Mouse (Mus musculus) CH12.LX (cell line): ENCODE results near the gene Rab5b. TPM values are rescaled to one million over a fixed set of nuclear protein-coding genes. Genes with fewer than 3 reads are reported as not detected.

Experiments
- DNase-seq: peaks from one replicate; pipeline ENCODE4 v3.0.0-alpha.2; 2013; ENCODE audit errors: extremely low read depth
- H3K27ac ChIP-seq: 2 replicates; pipeline ENCODE4 v1.5.1; 2012; ENCODE audit warnings: low read depth, mild to moderate bottlenecking, control low read depth, moderate library complexity; ENCODE audit not compliant: insufficient read depth
- H3K27me3 ChIP-seq: replicated peaks from 2 replicates; pipeline ENCODE3; 2012; ENCODE audit warnings: inconsistent platforms
- H3K36me3 ChIP-seq, 2 experiments: replicated peaks in 1 of 2; 2 replicates each; pipeline versions ENCODE3 to v1.6.1; 2012; ENCODE audit warnings: inconsistent platforms in 1 of 2, low read length in 1 of 2, mild to moderate bottlenecking in 1 of 2, mixed read lengths in 1 of 2, moderate library complexity in 1 of 2; ENCODE audit not compliant: control insufficient read depth in 1 of 2, insufficient read depth in 1 of 2
- H3K4me1 ChIP-seq, 2 experiments: 2 replicates each; pipeline ENCODE4 v1.6.1; 2012; ENCODE audit warnings: inconsistent platforms in 1 of 2, moderate library complexity in 1 of 2; ENCODE audit not compliant: insufficient read depth in 2 of 2, control insufficient read depth in 1 of 2
- H3K4me2 ChIP-seq: 2 replicates; pipeline ENCODE4 v1.6.1; 2012; ENCODE audit warnings: low read depth, mild to moderate bottlenecking, control low read depth; ENCODE audit not compliant: poor library complexity, insufficient read depth, severe bottlenecking
- H3K4me3 ChIP-seq, 3 experiments: fragments of 150-350 bp in 1 of 3; sonication (generic) in 1 of 3; replicated peaks in 1 of 3; 2 replicates each; pipeline versions ENCODE3 to v1.5.1; 2011 to 2012; ENCODE audit warnings: low read depth in 2 of 3, low read length in 2 of 3, mild to moderate bottlenecking in 2 of 3, moderate library complexity in 2 of 3, control low read depth in 1 of 3, improper control_type of control experiment in 1 of 3, inconsistent platforms in 1 of 3, mixed read lengths in 1 of 3; ENCODE audit not compliant: poor library complexity in 1 of 3
- H3K79me2 ChIP-seq: replicated peaks from 2 replicates; pipeline ENCODE4 v1.6.1; 2012; ENCODE audit warnings: mild to moderate bottlenecking, moderate library complexity; ENCODE audit not compliant: control insufficient read depth, poor library complexity, insufficient read depth, severe bottlenecking; ENCODE audit errors: extremely low read depth
- H3K9ac ChIP-seq: 2 replicates; pipeline ENCODE4 v1.6.1; 2012; ENCODE audit warnings: low read depth, mild to moderate bottlenecking, control low read depth, moderate library complexity; ENCODE audit not compliant: insufficient read depth
- H3K9me3 ChIP-seq: replicated peaks from 2 replicates; pipeline ENCODE3; 2012; ENCODE audit warnings: low read length, inconsistent platforms, mixed read lengths
- CTCF ChIP-seq, 2 experiments: IDR thresholded peaks in 1 of 2; conservative IDR thresholded peaks in 1 of 2; 2 replicates each; pipeline ENCODE4 v1.5.1; 2011 to 2012; ENCODE audit warnings: low read depth in 2 of 2, low read length in 2 of 2, improper control_type of control experiment in 1 of 2, inconsistent platforms in 1 of 2, mild to moderate bottlenecking in 1 of 2, moderate library complexity in 1 of 2
- EP300 ChIP-seq: IDR thresholded peaks from 2 replicates; pipeline ENCODE4 v1.6.1; 2011; ENCODE audit warnings: low read length, improper control_type of control experiment
- HCFC1 ChIP-seq: IDR thresholded peaks from 2 replicates; pipeline ENCODE4 v1.6.1; 2012; ENCODE audit warnings: low read depth, mild to moderate bottlenecking, inconsistent platforms, low read length, improper control_type of control experiment
- IRF4 ChIP-seq: IDR thresholded peaks from 2 replicates; pipeline ENCODE4 v1.6.1; 2014; ENCODE audit warnings: low read depth, mild to moderate bottlenecking, inconsistent platforms, low read length, improper control_type of control experiment
- JUND ChIP-seq: conservative IDR thresholded peaks from 2 replicates; pipeline ENCODE4 v1.6.1; 2011; ENCODE audit warnings: low read depth, low read length, improper control_type of control experiment
- KAT2A ChIP-seq: IDR thresholded peaks from 2 replicates; pipeline ENCODE4 v1.6.1; 2012; ENCODE audit warnings: low read length, improper control_type of control experiment, inconsistent platforms; ENCODE audit not compliant: insufficient replicate concordance
- MAFK ChIP-seq: IDR thresholded peaks from 2 replicates; pipeline ENCODE4 v1.6.1; 2011; ENCODE audit warnings: low read length, improper control_type of control experiment; ENCODE audit not compliant: insufficient replicate concordance
- MAX ChIP-seq: IDR thresholded peaks from 2 replicates; pipeline ENCODE4 v1.6.1; 2011; ENCODE audit warnings: low read length, improper control_type of control experiment
- NELFE ChIP-seq: IDR thresholded peaks from 2 replicates; pipeline ENCODE4 v1.6.1; 2011; ENCODE audit warnings: low read depth, low read length, improper control_type of control experiment
- RAD21 ChIP-seq: IDR thresholded peaks from 2 replicates; pipeline ENCODE4 v1.6.1; 2011; ENCODE audit warnings: low read depth, mild to moderate bottlenecking, low read length, improper control_type of control experiment, moderate library complexity
- RCOR1 ChIP-seq: conservative IDR thresholded peaks from 2 replicates; pipeline ENCODE4 v1.6.1; 2012; ENCODE audit warnings: low read depth, mild to moderate bottlenecking, inconsistent platforms, low read length, improper control_type of control experiment
- SIN3A ChIP-seq: IDR thresholded peaks from 2 replicates; pipeline ENCODE4 v1.6.1; 2012; ENCODE audit warnings: low read length, improper control_type of control experiment, inconsistent platforms
- USF1 ChIP-seq: IDR thresholded peaks from 2 replicates; pipeline ENCODE4 v1.6.1; 2014; ENCODE audit warnings: low read depth, mild to moderate bottlenecking, inconsistent platforms, low read length, improper control_type of control experiment
- ZKSCAN1 ChIP-seq: IDR thresholded peaks from 2 replicates; pipeline ENCODE4 v1.6.1; 2012; ENCODE audit warnings: low read depth, inconsistent platforms, low read length, improper control_type of control experiment, borderline replicate concordance
- ZMIZ1 ChIP-seq: IDR thresholded peaks from 2 replicates; pipeline ENCODE4 v1.6.1; 2012; ENCODE audit warnings: low read depth, mild to moderate bottlenecking, inconsistent platforms, low read length, improper control_type of control experiment
- ZNF384 ChIP-seq: IDR thresholded peaks from 2 replicates; pipeline ENCODE4 v1.6.1; 2012; ENCODE audit warnings: low read depth, low read length, improper control_type of control experiment, inconsistent platforms
- dilution Hi-C: fragments of 300-500 bp; cut with MboI; formaldehyde crosslinking; loops from 2 replicates; pipeline ENCODE4 v1.14.3; 2020; ENCODE audit warnings: low sequenced_read_pairs; ENCODE audit not compliant: extremely low pct_unique_long_range_greater_than_20kb, extremely low pct_ligation_motif_present
- in situ Hi-C: fragments of 300-500 bp; cut with MboI; formaldehyde crosslinking; loops from 3 replicates; pipeline ENCODE4 v1.14.3; 2019; ENCODE audit warnings: low sequenced_read_pairs, low pct_ligation_motif_present, low pct_unique_long_range_greater_than_20kb, mixed read lengths
- polyA plus RNA-seq: library from polyadenylated mRNA; unstranded; fragments of >175 nt; gene quantifications from 2 replicates; pipeline ENCODE4 v1.2.1, GENCODE M21; 2012; ENCODE audit warnings: low read depth; ENCODE audit not compliant: insufficient read length
- total RNA-seq, 2 experiments: library from RNA; depleted of rRNA; stranded (reverse); fragments of 300-350 nt in 1 of 2; fragments of >200 nt in 1 of 2; gene quantifications; 2 replicates each; pipeline ENCODE4 v1.2.3; 2012 to 2014

The Rab5b gene
- total and polyA plus RNA-seq, 3 experiments, result 20.4 to 34.4 (median 27.4) TPM

DNA sequence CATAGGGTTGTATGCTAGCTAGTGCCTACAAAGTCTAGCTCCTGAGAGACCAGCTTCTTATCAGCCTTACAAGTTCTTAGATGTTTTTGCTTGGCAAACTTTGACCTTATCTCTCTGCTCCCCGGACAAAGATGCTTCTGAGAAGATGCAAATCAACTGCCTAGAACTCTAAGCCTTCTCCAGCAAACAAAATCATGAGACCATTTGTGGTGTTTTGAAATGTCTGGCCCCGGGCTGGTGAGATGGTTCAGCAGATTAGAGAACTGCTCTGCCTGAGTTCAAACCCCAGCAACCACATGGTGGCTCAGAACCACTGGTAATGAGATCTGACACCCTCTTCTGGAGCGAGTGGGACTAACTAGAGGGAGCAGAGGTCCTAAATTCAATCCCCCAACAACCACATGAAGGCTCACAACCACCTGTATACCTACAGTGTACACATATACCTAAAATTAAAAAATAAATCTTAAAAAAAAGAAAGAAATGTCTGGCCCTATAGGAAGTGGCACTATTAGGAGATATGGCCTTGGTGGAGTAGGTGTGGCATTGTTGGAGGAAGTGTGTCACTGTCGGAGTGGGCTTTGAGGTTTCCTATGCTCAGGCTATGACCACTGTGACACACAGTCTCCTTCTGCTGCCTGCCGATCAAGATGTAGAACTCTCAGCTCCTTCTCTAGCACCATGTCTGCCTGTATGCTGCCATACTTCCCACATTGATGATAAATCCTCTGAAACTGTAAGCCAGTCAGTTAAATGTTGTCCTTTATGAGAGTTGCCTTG lies 32.4 kb downstream of the Rab5b start:
- Histone ChIP-seq H3K27me3 (peaks cover 2% of the 10 kb centered on the region), H3K79me2 (no peaks in the 10 kb centered on the region), H3K9me3 (no peaks in the 10 kb centered on the region), H3K9ac (no peak overlapping the region), H3K4me2 (no peak overlapping the region)
- dilution Hi-C loops, result no loop called here
- no peak for DNase-seq
- TF ChIP-seq CTCF (conservative IDR thresholded peaks at IDR 0.05 in 1 of 2, IDR thresholded peaks at IDR 0.05 in 1 of 2; ENCODE audit: low read depth in 2 of 2, low read length in 2 of 2) (peak in 1 of 2 experiments; percentile 28; a peak in 2 of 4 replicates), USF1 (no peak), SIN3A (no peak), ZNF384 (no peak)
- TF ChIP-seq, all 38 proteins: peak for 1
- no peak overlapping the region for H3K27ac ChIP-seq
- H3K36me3 ChIP-seq, result no peaks in the 10 kb centered on the region
- H3K4me1 ChIP-seq, result peaks cover 3 to 11% of the 10 kb centered on the region in 2 experiments; a peak in 2 of 4 replicates
- in situ Hi-C loops, result no loop called here
- no peak overlapping the region for H3K4me3 ChIP-seq

DNA sequence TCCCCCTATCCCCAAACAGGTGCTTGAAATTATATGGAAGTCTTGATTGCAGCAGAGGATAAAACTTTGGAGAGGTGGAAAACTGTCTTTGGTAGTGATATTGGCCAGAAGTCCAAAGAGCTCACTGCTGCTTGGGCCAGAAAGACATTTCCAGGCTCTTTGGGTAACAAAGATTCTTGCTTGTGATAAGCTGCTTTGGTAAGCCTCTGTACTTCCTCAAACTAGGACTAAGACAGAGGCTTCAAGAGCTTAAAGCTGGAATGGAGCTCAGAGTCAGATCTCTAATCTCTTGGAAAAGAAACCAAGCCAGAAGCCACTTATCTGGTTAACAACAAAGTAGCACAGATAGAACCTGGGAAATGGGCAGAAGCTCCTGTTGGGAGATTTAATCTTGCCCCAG lies 33.6 kb downstream of the Rab5b start:
- no peak for DNase-seq
- Histone ChIP-seq H3K4me3 (no peak overlapping the region), H3K27ac (no peak overlapping the region), H3K4me1 (peaks cover 3 to 6% of the 10 kb centered on the region in 2 experiments; a peak in 2 of 4 replicates), H3K4me2 (no peak overlapping the region), H3K9me3 (no peaks in the 10 kb centered on the region), H3K36me3 (no peaks in the 10 kb centered on the region), H3K9ac (no peak overlapping the region), H3K27me3 (peaks cover 2% of the 10 kb centered on the region), H3K79me2 (no peaks in the 10 kb centered on the region)
- dilution Hi-C loops, result no loop called here
- no peak for TF ChIP-seq ZMIZ1
- no peak for TF ChIP-seq IRF4
- no peak for TF ChIP-seq NELFE
- TF ChIP-seq MAFK, result no peak
- TF ChIP-seq, all 38 proteins: peak for 0
- in situ Hi-C loops, result no loop called here

DNA sequence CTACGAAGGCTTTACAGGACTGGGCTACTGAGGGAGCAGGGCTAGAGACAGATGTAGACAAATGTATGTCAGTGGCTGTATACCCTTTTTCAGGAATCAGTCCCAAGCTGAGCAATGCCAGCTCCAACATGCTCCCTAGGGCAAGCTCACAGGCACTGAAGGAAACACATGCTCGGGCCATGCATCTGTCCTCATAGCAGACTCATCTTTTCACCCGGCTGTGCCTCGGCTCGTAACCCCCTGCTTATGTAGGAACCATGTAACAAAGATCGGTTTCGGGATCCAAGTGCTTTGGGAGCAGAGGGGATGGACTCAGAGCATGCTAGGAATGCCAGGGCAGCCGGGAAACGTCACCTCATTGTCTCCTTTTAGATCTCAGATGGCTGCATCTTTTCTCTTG lies 36.6 kb downstream of the Rab5b start:
- DNase-seq, result no peak
- Histone ChIP-seq H3K36me3 (no peaks in the 10 kb centered on the region), H3K9ac (no peak overlapping the region), H3K9me3 (no peaks in the 10 kb centered on the region), H3K27ac (no peak overlapping the region), H3K4me3 (no peak overlapping the region), H3K4me2 (no peak overlapping the region), H3K79me2 (no peaks in the 10 kb centered on the region), H3K27me3 (no peaks in the 10 kb centered on the region), H3K4me1 (peaks cover 9 to 10% of the 10 kb centered on the region in 2 experiments; a peak in 3 of 4 replicates)
- TF ChIP-seq RAD21 (no peak), EP300 (no peak), MAX (no peak), HCFC1 (no peak), JUND (no peak), ZNF384 (no peak), KAT2A (no peak), ZMIZ1 (no peak), ZKSCAN1 (no peak), RCOR1 (no peak)
- in situ Hi-C loops (no loop called here), dilution Hi-C loops (no loop called here)
